Mouse (Mus musculus) CD8-positive naive resting alpha-beta T cell, adult 2 months (primary cell): ENCODE measurements around the gene Gpr62.
"Not testable (repeated sequence)": the region's sequence is repeated elsewhere in the genome, so short reads cannot be mapped to it uniquely, and the experiment has no call there.

ENCODE experiments used
- DNase-seq, 2 experiments: peaks; one replicate each; pipeline ENCODE4 v3.0.0; 2022; ENCODE audit warnings: low read depth in 2 of 2, low spot score in 2 of 2

Gpr62 gene

GRCm38 (mm10) chr9:106465571-106466200, at the start of gene Gpr62:
Gene Gpr62, minus strand, starts transcription at chr9:106465938.
- DNase-seq, result no peak

- DNase-seq, result no peak
Observed at GRCm38 (mm10) chr9:106514273-106514672, 48.5 kb upstream of the Gpr62 start, which contains the start of gene Iqcf5. Gene Iqcf5, plus strand, starts transcription at chr9:106514573.

- DNase-seq, result no peak
Observed at GRCm38 (mm10) chr9:106513566-106513965, 47.8 kb upstream of the Gpr62 start.

- DNase-seq, result no peak
Observed at GRCm38 (mm10) chr9:106512729-106513450, 47.2 kb upstream of the Gpr62 start.

- DNase-seq, result no peak
Observed at GRCm38 (mm10) chr9:106509356-106509755, 43.6 kb upstream of the Gpr62 start.

GRCm38 (mm10) chr9:106504246-106504645, 38.5 kb upstream of the Gpr62 start:
- no peak for DNase-seq

GRCm38 (mm10) chr9:106501846-106502245, 36.1 kb upstream of the Gpr62 start:
- no peak for DNase-seq

GRCm38 (mm10) chr9:106499667-106500066, 33.9 kb upstream of the Gpr62 start, which contains the start of gene Iqcf1:
Gene Iqcf1, plus strand, starts transcription at chr9:106499967.
- no peak for DNase-seq

GRCm38 (mm10) chr9:106487602-106488001, 21.9 kb upstream of the Gpr62 start:
- not testable (repeated sequence) for DNase-seq

GRCm38 (mm10) chr9:106485076-106485475, 19.3 kb upstream of the Gpr62 start:
- no peak for DNase-seq

GRCm38 (mm10) chr9:106483606-106484005, 17.9 kb upstream of the Gpr62 start:
- DNase-seq, result no peak

- no peak for DNase-seq
Observed at GRCm38 (mm10) chr9:106483136-106483535, 17.4 kb upstream of the Gpr62 start.

- DNase-seq, result no peak
Observed at GRCm38 (mm10) chr9:106482578-106483115, 16.9 kb upstream of the Gpr62 start.

GRCm38 (mm10) chr9:106481676-106482075, 15.9 kb upstream of the Gpr62 start:
- no peak for DNase-seq

GRCm38 (mm10) chr9:106481075-106481474, 15.3 kb upstream of the Gpr62 start:
- no peak for DNase-seq

- DNase-seq, result no peak
Observed at GRCm38 (mm10) chr9:106480541-106480940, 14.8 kb upstream of the Gpr62 start.

GRCm38 (mm10) chr9:106478101-106478500, 12.4 kb upstream of the Gpr62 start:
- no peak for DNase-seq

- DNase-seq, result no peak
Observed at GRCm38 (mm10) chr9:106477649-106478048, 11.9 kb upstream of the Gpr62 start.

- DNase-seq, result peak; percentile 97 to 99
Observed at GRCm38 (mm10) chr9:106476924-106477484, 11.3 kb upstream of the Gpr62 start, which contains the start of gene Parp3. Gene Parp3, minus strand, starts transcription at chr9:106476949.

GRCm38 (mm10) chr9:106476002-106476923, 10.5 kb upstream of the Gpr62 start:
- peak; percentile 40 to 58 for DNase-seq

- DNase-seq, result no peak
Observed at GRCm38 (mm10) chr9:106475663-106476001, 9.9 kb upstream of the Gpr62 start, which contains the start of gene Rrp9. Gene Rrp9, plus strand, starts transcription at chr9:106475963.
